Mouse (Mus musculus): ENCODE data around the gene Atxn7l1. TPM values are rescaled to one million over a fixed set of nuclear protein-coding genes. Genes with fewer than 3 reads are reported as not detected.

Atxn7l1 gene
- polyA plus RNA-seq, 1 experiment from 2014 or later = 18.6 TPM

GRCm38 (mm10) chr12:33260575-33260974 lies 113.1 kb downstream of the Atxn7l1 start:
- peaks cover 3% of the 10 kb centered on the region for H3K4me1 ChIP-seq (replicated peaks)
- no peak for ATAC-seq

GRCm38 (mm10) chr12:33265877-33266276 lies 118.4 kb downstream of the Atxn7l1 start:
- H3K4me3 ChIP-seq (replicated peaks) = no peak overlapping the region
- H3K27me3 ChIP-seq = no peaks in the 10 kb centered on the region
- no peaks in the 10 kb centered on the region for H3K9me3 ChIP-seq
- no peaks in the 10 kb centered on the region; the same call in 1 of the 2 replicates for H3K36me3 ChIP-seq
- ATAC-seq = peak; percentile 61; the same call in 1 of the 2 replicates
- no peak overlapping the region for H3K9ac ChIP-seq (replicated peaks)
- no peak overlapping the region for H3K27ac ChIP-seq
- peaks cover 9% of the 10 kb centered on the region for H3K4me1 ChIP-seq (replicated peaks)
- 73% methylated on average over 11 of the region's 11 CpGs for WGBS
- H3K4me2 ChIP-seq (replicated peaks) = no peak overlapping the region

More at GRCm38 (mm10) chr12:33260575-33260974, 113.1 kb downstream of the Atxn7l1 start:
- H3K4me2 ChIP-seq (replicated peaks) = no peak overlapping the region
- H3K9ac ChIP-seq (replicated peaks) = no peak overlapping the region
- 87% methylated on average over 7 of the region's 7 CpGs for WGBS
- no peaks in the 10 kb centered on the region for H3K9me3 ChIP-seq
- peaks cover 3% of the 10 kb centered on the region; the same call in 1 of the 2 replicates for H3K36me3 ChIP-seq
- no peaks in the 10 kb centered on the region for H3K27me3 ChIP-seq
- no peak overlapping the region for H3K4me3 ChIP-seq (replicated peaks)
- H3K27ac ChIP-seq = no peak overlapping the region

- Histone ChIP-seq H3K27me3 (no peaks in the 10 kb centered on the region), H3K36me3 (no peaks in the 10 kb centered on the region; the same call in 1 of the 2 replicates), H3K9ac (replicated peaks) (no peak overlapping the region), H3K27ac (no peak overlapping the region), H3K4me1 (replicated peaks) (peaks cover 20% of the 10 kb centered on the region), H3K4me2 (replicated peaks) (no peak overlapping the region), H3K9me3 (no peaks in the 10 kb centered on the region), H3K4me3 (replicated peaks) (no peak overlapping the region)
- WGBS = 70% methylated on average over 4 of the region's 4 CpGs
- no peak for ATAC-seq
Measured at GRCm38 (mm10) chr12:33267965-33268364, 120.5 kb downstream of the Atxn7l1 start.

GRCm38 (mm10) chr12:33269743-33270142 lies 122.2 kb downstream of the Atxn7l1 start:
- H3K27me3 ChIP-seq = no peaks in the 10 kb centered on the region
- H3K4me1 ChIP-seq (replicated peaks) = peaks cover 26% of the 10 kb centered on the region
- no peak overlapping the region for H3K4me3 ChIP-seq (replicated peaks)
- no peak overlapping the region for H3K27ac ChIP-seq
- ATAC-seq = no peak
- no peaks in the 10 kb centered on the region; the same call in 1 of the 2 replicates for H3K36me3 ChIP-seq
- H3K9me3 ChIP-seq = no peaks in the 10 kb centered on the region
- 69% methylated on average over 5 of the region's 5 CpGs for WGBS
- no peak overlapping the region for H3K4me2 ChIP-seq (replicated peaks)
- H3K9ac ChIP-seq (replicated peaks) = no peak overlapping the region

GRCm38 (mm10) chr12:33271865-33272264 lies 124.4 kb downstream of the Atxn7l1 start:
- H3K36me3 ChIP-seq = no peaks in the 10 kb centered on the region
- no peak overlapping the region for H3K4me2 ChIP-seq (replicated peaks)
- 79% methylated on average over 12 of the region's 12 CpGs for WGBS
- no peak overlapping the region for H3K4me3 ChIP-seq (replicated peaks)
- no peak overlapping the region for H3K27ac ChIP-seq
- no peak for ATAC-seq
- no peak overlapping the region for H3K9ac ChIP-seq (replicated peaks)
- no peaks in the 10 kb centered on the region for H3K27me3 ChIP-seq
- H3K4me1 ChIP-seq (replicated peaks) = 0 out of 2 replicates have a peak, but pooled peaks cover 17% of the 10 kb centered on the region
- H3K9me3 ChIP-seq = no peaks in the 10 kb centered on the region

GRCm38 (mm10) chr12:33272441-33272840 lies 124.9 kb downstream of the Atxn7l1 start:
- H3K27ac ChIP-seq = 0 out of 2 replicates have a peak overlapping the region, but pooled peaks have one; percentile 6
- no peaks in the 10 kb centered on the region for H3K27me3 ChIP-seq
- ATAC-seq = no peak
- H3K36me3 ChIP-seq = no peaks in the 10 kb centered on the region
- no peak overlapping the region for H3K4me3 ChIP-seq (replicated peaks)
- no peak overlapping the region for H3K9ac ChIP-seq (replicated peaks)
- H3K4me1 ChIP-seq (replicated peaks) = 0 out of 2 replicates have a peak, but pooled peaks cover 17% of the 10 kb centered on the region
- H3K4me2 ChIP-seq (replicated peaks) = no peak overlapping the region
- WGBS = 55% methylated on average over 9 of the region's 9 CpGs
- no peaks in the 10 kb centered on the region for H3K9me3 ChIP-seq

GRCm38 (mm10) chr12:33273147-33273546 lies 125.7 kb downstream of the Atxn7l1 start:
- H3K9ac ChIP-seq (replicated peaks) = no peak overlapping the region
- no peak overlapping the region for H3K27ac ChIP-seq
- H3K4me1 ChIP-seq (replicated peaks) = 0 out of 2 replicates have a peak, but pooled peaks cover 17% of the 10 kb centered on the region
- ATAC-seq = no peak
- H3K4me3 ChIP-seq (replicated peaks) = no peak overlapping the region
- H3K27me3 ChIP-seq = no peaks in the 10 kb centered on the region
- H3K36me3 ChIP-seq = no peaks in the 10 kb centered on the region
- WGBS = 57% methylated on average over 4 of the region's 4 CpGs
- no peak overlapping the region for H3K4me2 ChIP-seq (replicated peaks)
- no peaks in the 10 kb centered on the region for H3K9me3 ChIP-seq

- no peaks in the 10 kb centered on the region for H3K36me3 ChIP-seq
- 93% methylated on average over 9 of the region's 9 CpGs for WGBS
- H3K4me3 ChIP-seq (replicated peaks) = no peak overlapping the region
- no peak overlapping the region for H3K27ac ChIP-seq
- H3K4me2 ChIP-seq (replicated peaks) = no peak overlapping the region
- no peak for ATAC-seq
- 0 out of 2 replicates have a peak, but pooled peaks cover 17% of the 10 kb centered on the region for H3K4me1 ChIP-seq (replicated peaks)
- H3K9me3 ChIP-seq = no peaks in the 10 kb centered on the region
- no peak overlapping the region for H3K9ac ChIP-seq (replicated peaks)
- no peaks in the 10 kb centered on the region for H3K27me3 ChIP-seq
Measured at GRCm38 (mm10) chr12:33273668-33274067, 126.2 kb downstream of the Atxn7l1 start.

GRCm38 (mm10) chr12:33276028-33276427 lies 128.5 kb downstream of the Atxn7l1 start:
- H3K36me3 ChIP-seq = no peaks in the 10 kb centered on the region
- no peaks in the 10 kb centered on the region for H3K27me3 ChIP-seq
- no peak overlapping the region for H3K27ac ChIP-seq
- H3K9me3 ChIP-seq = no peaks in the 10 kb centered on the region
- H3K4me1 ChIP-seq (replicated peaks) = 0 out of 2 replicates have a peak, but pooled peaks cover 17% of the 10 kb centered on the region
- WGBS = 96% methylated on average over 1 of the region's 1 CpGs
- H3K4me2 ChIP-seq (replicated peaks) = no peak overlapping the region
- no peak overlapping the region for H3K9ac ChIP-seq (replicated peaks)
- no peak for ATAC-seq
- H3K4me3 ChIP-seq (replicated peaks) = no peak overlapping the region

GRCm38 (mm10) chr12:33277427-33277826 lies 129.9 kb downstream of the Atxn7l1 start:
- no peak for ATAC-seq
- Histone ChIP-seq H3K4me1 (replicated peaks) (0 out of 2 replicates have a peak, but pooled peaks cover 11% of the 10 kb centered on the region), H3K9me3 (no peaks in the 10 kb centered on the region), H3K36me3 (no peaks in the 10 kb centered on the region), H3K4me3 (replicated peaks) (no peak overlapping the region), H3K9ac (replicated peaks) (no peak overlapping the region), H3K27ac (no peak overlapping the region), H3K27me3 (no peaks in the 10 kb centered on the region), H3K4me2 (replicated peaks) (no peak overlapping the region)
- WGBS = 68% methylated on average over 7 of the region's 7 CpGs

GRCm38 (mm10) chr12:33279159-33279558 lies 131.7 kb downstream of the Atxn7l1 start:
- WGBS = 80% methylated on average over 2 of the region's 2 CpGs
- Histone ChIP-seq H3K27me3 (no peaks in the 10 kb centered on the region), H3K9ac (replicated peaks) (no peak overlapping the region), H3K36me3 (no peaks in the 10 kb centered on the region), H3K4me2 (replicated peaks) (no peak overlapping the region), H3K4me3 (replicated peaks) (no peak overlapping the region), H3K27ac (no peak overlapping the region), H3K4me1 (replicated peaks) (no peaks in the 10 kb centered on the region), H3K9me3 (no peaks in the 10 kb centered on the region)
- no peak for ATAC-seq

GRCm38 (mm10) chr12:33280805-33281204 lies 133.3 kb downstream of the Atxn7l1 start:
- no peak overlapping the region for H3K27ac ChIP-seq
- no peak overlapping the region for H3K9ac ChIP-seq (replicated peaks)
- no peak overlapping the region for H3K4me2 ChIP-seq (replicated peaks)
- H3K4me1 ChIP-seq (replicated peaks) = peaks cover 13% of the 10 kb centered on the region
- H3K4me3 ChIP-seq (replicated peaks) = no peak overlapping the region
- H3K9me3 ChIP-seq = no peaks in the 10 kb centered on the region
- WGBS = 27% methylated on average over 2 of the region's 2 CpGs
- H3K27me3 ChIP-seq = no peaks in the 10 kb centered on the region
- ATAC-seq = 0 out of 2 replicates have a peak, but pooled peaks have one; percentile 48
- no peaks in the 10 kb centered on the region for H3K36me3 ChIP-seq
